Mouse (Mus musculus): ENCODE measurements around the gene Trim68. TPM values are rescaled to one million over a fixed set of nuclear protein-coding genes. Genes with fewer than 3 reads are reported as not detected.
A peak's percentile ranks its signal among the peaks of the same experiment; 100 is the strongest.
"Not testable (repeated sequence)": the region's sequence is repeated elsewhere in the genome, so short reads cannot be mapped to it uniquely, and the experiment has no call there.

The Trim68 gene
- total and polyA plus RNA-seq, 2 experiments from 2014 or later = 4.0 to 6.8 TPM

DNA sequence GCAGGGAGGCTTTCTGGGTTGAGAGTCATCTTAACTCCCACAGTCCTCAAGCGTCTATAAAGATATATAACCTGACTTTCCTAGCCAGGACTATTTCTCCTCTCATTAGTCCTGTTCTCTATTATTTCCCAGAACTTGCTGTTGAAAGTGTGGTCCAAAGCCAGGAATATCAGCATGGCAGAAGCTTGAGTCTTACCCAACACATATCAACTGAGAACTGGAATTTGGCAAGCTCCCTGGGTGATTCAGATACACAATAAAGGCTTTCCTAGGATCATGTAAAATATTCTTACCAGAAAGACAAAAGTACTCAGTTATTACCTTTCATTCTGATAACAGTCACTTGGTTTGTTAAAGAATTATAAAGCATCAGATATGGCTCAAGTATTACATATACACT, 5.2 kb downstream of the Trim68 start:
- Histone ChIP-seq H3K9ac (no peak overlapping the region), H3K4me3 (ENCODE audit: low read depth, low read length) (no peak overlapping the region), H3K4me1 (ENCODE audit: insufficient read depth) (no peaks in the 10 kb centered on the region; the same call in 1 of the 2 replicates), H3K36me3 (ENCODE audit: insufficient read depth) (no peaks in the 10 kb centered on the region), H3K4me2 (ENCODE audit: low read depth) (no peak overlapping the region), H3K27me3 (ENCODE audit: insufficient read depth, low read length) (no peaks in the 10 kb centered on the region), H3K9me3 (ENCODE audit: low read length) (no peaks in the 10 kb centered on the region), H3K27ac (ENCODE audit: low read depth, low read length) (no peak overlapping the region)
- no peak for ATAC-seq
- no peak for DNase-seq
- 91% methylated on average over 1 of the region's 1 CpGs for WGBS
- TF ChIP-seq CTCF (IDR thresholded peaks at IDR 0.05; ENCODE audit: low read depth) = no peak

DNA sequence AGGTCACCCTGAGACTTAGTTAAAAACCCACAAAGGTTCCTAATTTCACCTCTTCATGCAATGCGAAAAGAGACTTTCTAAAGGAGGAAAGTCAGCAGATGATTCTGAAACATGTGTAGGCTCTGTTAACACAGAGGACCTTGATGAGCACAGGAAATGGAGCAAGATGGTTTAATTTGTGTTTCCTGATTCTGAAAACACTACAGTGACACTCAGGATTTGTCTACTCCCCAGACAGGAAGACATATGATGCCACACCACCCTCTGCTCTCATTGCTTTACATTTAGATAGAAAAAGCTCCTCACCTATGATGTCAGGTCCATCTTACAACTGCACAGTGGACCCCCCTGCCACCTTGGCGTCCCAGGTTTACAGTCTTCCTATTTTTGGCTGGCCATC, 10.9 kb downstream of the Trim68 start:
- H3K9me3 ChIP-seq (ENCODE audit: low read length) = no peaks in the 10 kb centered on the region
- no peak for ATAC-seq
- H3K9ac ChIP-seq = no peak overlapping the region
- 81% methylated on average over 2 of the region's 2 CpGs for WGBS
- no peaks in the 10 kb centered on the region for H3K27me3 ChIP-seq (ENCODE audit: insufficient read depth, low read length)
- H3K4me2 ChIP-seq (ENCODE audit: low read depth) = no peak overlapping the region
- H3K36me3 ChIP-seq (ENCODE audit: insufficient read depth) = no peaks in the 10 kb centered on the region
- DNase-seq = no peak
- no peaks in the 10 kb centered on the region for H3K4me1 ChIP-seq (ENCODE audit: insufficient read depth)
- H3K4me3 ChIP-seq (ENCODE audit: low read depth, low read length) = no peak overlapping the region
- no peak for TF ChIP-seq CTCF (IDR thresholded peaks at IDR 0.05; ENCODE audit: low read depth)
- no peak overlapping the region for H3K27ac ChIP-seq (ENCODE audit: low read depth, low read length)

- Histone ChIP-seq H3K4me3 (ENCODE audit: low read depth, low read length) (no peak overlapping the region), H3K36me3 (ENCODE audit: insufficient read depth) (no peaks in the 10 kb centered on the region), H3K9me3 (ENCODE audit: low read length) (no peaks in the 10 kb centered on the region), H3K4me1 (ENCODE audit: insufficient read depth) (no peaks in the 10 kb centered on the region), H3K4me2 (ENCODE audit: low read depth) (no peak overlapping the region), H3K27ac (ENCODE audit: low read depth, low read length) (no peak overlapping the region), H3K9ac (no peak overlapping the region), H3K27me3 (ENCODE audit: insufficient read depth, low read length) (no peaks in the 10 kb centered on the region)
- DNase-seq (peak; percentile 61), ATAC-seq (no peak)
- 27% methylated on average over 2 of the region's 2 CpGs for WGBS
- TF ChIP-seq CTCF (IDR thresholded peaks at IDR 0.05; ENCODE audit: low read depth) = peak; percentile 69
Observed at GRCm38 (mm10) chr7:102665378-102665777, 21.7 kb downstream of the Trim68 start.

- Histone ChIP-seq H3K36me3 (ENCODE audit: insufficient read depth) (no peaks in the 10 kb centered on the region), H3K9ac (no peak within 1 kb of the TSS), H3K27ac (ENCODE audit: low read depth, low read length) (no peak within 1 kb of the TSS), H3K4me3 (ENCODE audit: low read depth, low read length) (no peak within 1 kb of the TSS), H3K27me3 (ENCODE audit: insufficient read depth, low read length) (no peaks in the 10 kb centered on the region), H3K4me2 (ENCODE audit: low read depth) (no peak within 1 kb of the TSS), H3K9me3 (ENCODE audit: low read length) (no peaks in the 10 kb centered on the region), H3K4me1 (ENCODE audit: insufficient read depth) (no peaks in the 10 kb centered on the region)
- TF ChIP-seq CTCF (IDR thresholded peaks at IDR 0.05; ENCODE audit: low read depth) = no peak
- WGBS = 48% methylated on average over 3 of the region's 3 CpGs
- ATAC-seq (no peak), DNase-seq (no peak)
Observed at GRCm38 (mm10) chr7:102664599-102664998, 22.5 kb downstream of the Trim68 start, which contains the start of gene Olfr556. TSS of gene Olfr556 (plus strand) at chr7:102664899.

GRCm38 (mm10) chr7:102658523-102658922, 28.6 kb downstream of the Trim68 start, which contains the start of gene Olfr555:
TSS of gene Olfr555 (plus strand) at chr7:102658823.
- 71% methylated on average over 1 of the region's 1 CpGs for WGBS
- Histone ChIP-seq H3K4me3 (ENCODE audit: low read depth, low read length) (no peak within 1 kb of the TSS), H3K27me3 (ENCODE audit: insufficient read depth, low read length) (no peaks in the 10 kb centered on the region), H3K9me3 (ENCODE audit: low read length) (no peaks in the 10 kb centered on the region), H3K4me1 (ENCODE audit: insufficient read depth) (no peaks in the 10 kb centered on the region), H3K9ac (no peak within 1 kb of the TSS), H3K27ac (ENCODE audit: low read depth, low read length) (no peak within 1 kb of the TSS), H3K36me3 (ENCODE audit: insufficient read depth) (no peaks in the 10 kb centered on the region), H3K4me2 (ENCODE audit: low read depth) (no peak within 1 kb of the TSS)
- ATAC-seq (no peak), DNase-seq (no peak)
- TF ChIP-seq CTCF (IDR thresholded peaks at IDR 0.05; ENCODE audit: low read depth) = no peak

- DNase-seq; H3K4me3 ChIP-seq (ENCODE audit: low read depth, low read length); H3K4me2 ChIP-seq (ENCODE audit: low read depth); H3K4me1 ChIP-seq (ENCODE audit: insufficient read depth); H3K27me3 ChIP-seq (ENCODE audit: insufficient read depth, low read length); H3K27ac ChIP-seq (ENCODE audit: low read depth, low read length); ATAC-seq; H3K9ac ChIP-seq; H3K36me3 ChIP-seq (ENCODE audit: insufficient read depth); H3K9me3 ChIP-seq (ENCODE audit: low read length): not testable (repeated sequence)
- WGBS = 93% methylated on average over 3 of the region's 4 CpGs
Observed at GRCm38 (mm10) chr7:102644945-102645344, 42.2 kb downstream of the Trim68 start.

GRCm38 (mm10) chr7:102638132-102638531, 49.0 kb downstream of the Trim68 start, which contains the start of gene Olfr554:
TSS of gene Olfr554 (plus strand) at chr7:102638432.
- 86% methylated on average over 1 of the region's 1 CpGs for WGBS
- Histone ChIP-seq H3K27me3 (ENCODE audit: insufficient read depth, low read length) (no peaks in the 10 kb centered on the region), H3K4me1 (ENCODE audit: insufficient read depth) (no peaks in the 10 kb centered on the region), H3K4me3 (ENCODE audit: low read depth, low read length) (no peak within 1 kb of the TSS), H3K9me3 (ENCODE audit: low read length) (no peaks in the 10 kb centered on the region), H3K4me2 (ENCODE audit: low read depth) (no peak within 1 kb of the TSS), H3K36me3 (ENCODE audit: insufficient read depth) (no peaks in the 10 kb centered on the region), H3K9ac (no peak within 1 kb of the TSS), H3K27ac (ENCODE audit: low read depth, low read length) (no peak within 1 kb of the TSS)
- ATAC-seq (no peak), DNase-seq (no peak)
- TF ChIP-seq CTCF (IDR thresholded peaks at IDR 0.05; ENCODE audit: low read depth) = no peak

Measured in forebrain, postnatal 0 days (tissue).